Mouse (Mus musculus) neural tube, postnatal 0 days (tissue): ENCODE measurements around the gene Ift52. TPM values are rescaled to one million over a fixed set of nuclear protein-coding genes. Genes with fewer than 3 reads are reported as not detected.

Experiments
- microRNA-seq: library from miRNA; unstranded; fragments of <30 nt; microRNA quantifications from one replicate; pipeline ENCODE4, GENCODE M21; 2016
- polyA plus RNA-seq: library from polyadenylated mRNA; unstranded; fragments of >200 nt; fragmentation: Nextera tagmentation; extraction: Ambion mirVana; gene quantifications from 2 replicates; pipeline ENCODE4 v1.2.1, GENCODE M21; 2015

Ift52 gene
- 27.4 and 29.4 TPM in 2 replicates for polyA plus RNA-seq

DNA sequence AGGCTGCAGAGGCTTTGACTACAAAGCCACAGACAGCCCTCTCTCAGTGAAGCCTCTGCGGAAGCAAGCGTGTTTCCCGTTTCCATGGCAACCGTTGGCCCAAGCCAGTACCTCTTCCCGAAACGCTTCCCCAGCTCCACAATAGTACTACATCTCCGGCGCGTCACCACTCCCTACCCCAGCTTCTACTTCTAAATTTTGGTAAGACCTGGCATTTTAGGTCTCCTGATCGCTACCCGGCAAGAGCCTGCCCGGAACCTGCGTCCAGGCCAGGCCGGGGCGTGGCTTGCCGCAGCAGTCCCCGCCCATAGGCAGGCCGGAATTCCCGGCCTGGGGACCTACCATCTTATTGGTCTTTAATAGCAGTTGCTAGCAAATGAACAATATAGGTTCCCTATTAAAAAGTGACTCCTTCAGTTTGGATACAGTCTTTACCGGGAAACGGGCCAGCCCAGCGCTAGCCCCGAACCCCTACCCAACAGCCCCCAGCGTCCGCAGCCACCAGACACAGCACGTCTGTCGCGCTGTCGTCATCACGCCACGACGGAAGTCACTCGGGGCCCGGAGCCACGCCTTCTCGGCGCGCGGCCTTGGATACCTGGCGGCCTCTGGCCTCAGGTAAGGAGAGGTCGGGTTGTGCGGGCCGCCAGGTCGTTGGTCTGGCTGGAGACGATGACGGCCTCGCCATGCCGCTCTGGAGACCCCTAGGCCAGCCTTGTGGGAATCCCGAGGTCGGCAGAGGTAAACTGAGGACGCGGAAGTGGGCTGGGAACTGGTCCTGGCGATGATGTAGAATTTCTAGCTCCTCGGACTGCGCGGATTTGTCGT lies at the start of gene Ift52:
TSS of gene Ift52 (plus strand) at position 439 of the 828 bp plus-strand sequence.

DNA sequence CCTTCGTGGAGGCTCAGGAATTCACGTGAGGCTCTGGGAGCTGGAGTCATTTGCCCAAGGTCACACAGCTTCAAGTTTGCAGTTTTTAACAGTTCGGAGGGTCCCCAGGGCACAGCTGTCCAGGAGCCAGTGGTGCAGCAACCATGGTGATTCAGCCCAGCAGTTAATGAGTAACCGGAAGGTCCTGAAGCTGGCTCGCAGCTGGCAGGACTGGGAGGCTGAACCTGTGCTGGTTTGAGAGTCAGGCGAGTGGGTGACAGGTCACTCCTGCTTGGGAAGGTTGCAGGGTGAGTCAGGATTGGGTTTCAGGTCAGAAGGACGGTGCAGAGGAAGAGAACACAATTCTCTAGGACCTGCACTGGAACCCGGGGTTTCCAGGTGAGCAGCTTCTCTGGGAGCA lies 29.9 kb upstream of the Ift52 start, which contains the start of gene Sgk2:
TSS of gene Sgk2 (plus strand) at position 113 of the 400 bp plus-strand sequence.

DNA sequence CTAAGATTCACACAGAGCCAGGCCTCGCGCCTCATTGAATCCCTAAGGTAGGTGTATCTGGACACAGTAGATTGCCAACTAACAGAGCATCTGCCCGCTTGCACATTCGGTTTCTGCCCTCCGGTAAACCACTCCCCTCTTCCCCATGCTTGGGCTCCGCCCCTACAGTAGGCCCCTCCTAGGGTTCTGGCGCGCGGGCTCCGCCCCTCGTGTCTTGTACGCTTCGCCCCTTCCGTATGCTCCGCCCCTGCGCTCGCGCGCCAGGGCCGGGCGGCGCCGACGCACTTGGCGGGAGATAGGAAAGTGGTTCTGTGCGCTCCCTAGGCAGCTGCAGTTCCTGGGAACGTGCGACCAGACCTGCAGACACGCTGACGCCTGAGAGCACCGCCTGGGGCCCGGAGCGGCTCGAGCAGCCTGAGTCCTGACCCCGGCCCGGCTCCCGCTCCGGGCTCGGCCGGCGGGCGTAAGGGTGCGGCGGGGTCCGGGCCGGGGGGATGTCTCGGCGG lies 37.2 kb downstream of the Ift52 start, which contains the start of gene Mybl2:
TSS of gene Mybl2 (plus strand) at position 353 of the 506 bp plus-strand sequence.

DNA sequence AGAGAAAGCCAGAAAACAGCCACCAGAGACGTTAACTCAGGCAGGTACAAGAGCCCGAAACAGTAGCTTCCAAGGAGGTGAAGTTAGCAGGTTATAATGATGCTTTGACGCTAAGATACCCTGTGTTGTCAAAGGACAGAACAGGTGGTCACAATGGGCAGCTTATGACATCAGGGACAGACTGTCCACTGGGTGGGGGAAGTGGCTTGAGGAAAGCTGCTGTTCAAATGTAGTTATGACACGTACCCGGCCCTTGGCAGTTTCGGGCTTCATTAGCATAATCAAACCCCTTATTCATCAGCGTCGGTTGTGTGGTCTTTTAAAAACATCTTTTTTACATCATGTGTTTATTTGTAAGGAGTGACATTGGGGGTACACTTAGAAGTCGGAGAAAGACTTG lies 70.6 kb downstream of the Ift52 start, which contains the start of gene Gtsf1l:
TSS of gene Gtsf1l (minus strand) at position 128 of the 400 bp plus-strand sequence.

Small RNA genes lying within 50 kb of the gene (microRNA-seq; reads per million reads assigned to microRNA genes)
- not detected for gene Gm22174
- gene Mir7003 = not detected

Other genes with a start within 250 kb of the Ift52 start
- 71.3 and 72.0 TPM in 2 replicates for gene Srsf6, start 85.8 kb upstream of the Ift52 start, polyA plus RNA-seq
- gene L3mbtl1, start 73.9 kb upstream of the Ift52 start, polyA plus RNA-seq = 7.7 and 9.0 TPM in 2 replicates
- 0.17 and 0.44 TPM in 2 replicates for gene Sgk2, start 30.0 kb upstream of the Ift52 start, polyA plus RNA-seq
- gene Mybl2, start 37.3 kb downstream of the Ift52 start, polyA plus RNA-seq = 1.4 and 2.1 TPM in 2 replicates
- not detected in 2 replicates for gene Gtsf1l, start 70.5 kb downstream of the Ift52 start, polyA plus RNA-seq
- gene Tox2, start 185.8 kb downstream of the Ift52 start, polyA plus RNA-seq = 14.8 and 15.8 TPM in 2 replicates